Mouse (Mus musculus): ENCODE measurements around the gene E2f6.

Gene E2f6

GRCm38 (mm10) chr12:16840842-16841782 is 30.3 kb downstream of the E2f6 start:
- in situ Hi-C loops (cut with MboI; ENCODE audit: unreplicated experiment in 2 of 2): loop anchor here in 1 of 2 experiments (25.0 kb wide), 1 partner anchor 96 kb away; no protein-coding TSS in a partner anchor

- in situ Hi-C loops (cut with MboI; ENCODE audit: unreplicated experiment in 2 of 2): loop anchor here in 1 of 2 experiments (25.0 kb wide), 1 partner anchor 92 kb away; no protein-coding TSS in a partner anchor
These were observed 34.1 kb downstream of the E2f6 start for GRCm38 (mm10) chr12:16844623-16845592.

- in situ Hi-C loops (cut with MboI; ENCODE audit: unreplicated experiment in 2 of 2): loop anchor here in 1 of 2 experiments (25.0 kb wide), 1 partner anchor 90 kb away; no protein-coding TSS in a partner anchor
These were observed 36.5 kb downstream of the E2f6 start for GRCm38 (mm10) chr12:16847204-16847792.

GRCm38 (mm10) chr12:16848501-16848900 is 37.7 kb downstream of the E2f6 start:
- in situ Hi-C loops (cut with MboI; ENCODE audit: unreplicated experiment in 2 of 2): loop anchor here in 1 of 2 experiments (25.0 kb wide), 1 partner anchor 89 kb away; no protein-coding TSS in a partner anchor

GRCm38 (mm10) chr12:16849821-16850220 is 39.1 kb downstream of the E2f6 start:
- in situ Hi-C loops (cut with MboI; ENCODE audit: unreplicated experiment in 2 of 2): loop anchor here in 1 of 2 experiments (25.0 kb wide), 1 partner anchor 87 kb away; no protein-coding TSS in a partner anchor

- in situ Hi-C loops (cut with MboI; ENCODE audit: unreplicated experiment in 2 of 2): no loop called here
These were observed 39.9 kb downstream of the E2f6 start for GRCm38 (mm10) chr12:16850431-16851375.

GRCm38 (mm10) chr12:16853431-16854165 is 42.8 kb downstream of the E2f6 start:
- in situ Hi-C loops (cut with MboI; ENCODE audit: unreplicated experiment in 2 of 2): no loop called here

- in situ Hi-C loops (cut with MboI; ENCODE audit: unreplicated experiment in 2 of 2): no loop called here
These were observed 45.0 kb downstream of the E2f6 start for GRCm38 (mm10) chr12:16855632-16856305.

GRCm38 (mm10) chr12:16856306-16856679 is 45.5 kb downstream of the E2f6 start:
- in situ Hi-C loops (cut with MboI; ENCODE audit: unreplicated experiment in 2 of 2): no loop called here

GRCm38 (mm10) chr12:16858081-16858480 is 47.3 kb downstream of the E2f6 start:
- in situ Hi-C loops (cut with MboI; ENCODE audit: unreplicated experiment in 2 of 2): no loop called here

- in situ Hi-C loops (cut with MboI; ENCODE audit: unreplicated experiment in 2 of 2): no loop called here
These were observed 49.0 kb downstream of the E2f6 start for GRCm38 (mm10) chr12:16859781-16860180.

- in situ Hi-C loops (cut with MboI; ENCODE audit: unreplicated experiment in 2 of 2): no loop called here
These were observed 49.8 kb downstream of the E2f6 start for GRCm38 (mm10) chr12:16860533-16860932.

- in situ Hi-C loops (cut with MboI; ENCODE audit: unreplicated experiment in 2 of 2): no loop called here
These were observed 50.2 kb downstream of the E2f6 start for GRCm38 (mm10) chr12:16860961-16861360.

- in situ Hi-C loops (cut with MboI; ENCODE audit: unreplicated experiment in 2 of 2): no loop called here
These were observed 53.7 kb downstream of the E2f6 start for GRCm38 (mm10) chr12:16864477-16864876.

GRCm38 (mm10) chr12:16865871-16866270 is 55.1 kb downstream of the E2f6 start:
- in situ Hi-C loops (cut with MboI; ENCODE audit: unreplicated experiment in 2 of 2): loop anchor here in 1 of 2 experiments (5.0 kb wide), 1 partner anchor 54 kb away; the partner anchor contains the start of gene E2f6

GRCm38 (mm10) chr12:16866460-16866859 is 55.7 kb downstream of the E2f6 start:
- in situ Hi-C loops (cut with MboI; ENCODE audit: unreplicated experiment in 2 of 2): loop anchor here in 1 of 2 experiments (5.0 kb wide), 1 partner anchor 54 kb away; the partner anchor contains the start of gene E2f6

GRCm38 (mm10) chr12:16867306-16867705 is 56.5 kb downstream of the E2f6 start:
- in situ Hi-C loops (cut with MboI; ENCODE audit: unreplicated experiment in 2 of 2): loop anchor here in 1 of 2 experiments (5.0 kb wide), 1 partner anchor 55 kb away; the partner anchor contains the start of gene E2f6
